Mouse (Mus musculus) liver, adult 2 months (tissue): ENCODE measurements around the gene Tmbim6. TPM values are rescaled to one million over a fixed set of nuclear protein-coding genes. Genes with fewer than 3 reads are reported as not detected.

Experiments
- DNase-seq: peaks from one replicate; pipeline ENCODE4 v3.0.0-alpha.2; 2011; ENCODE audit warnings: low read depth, low spot score; ENCODE audit errors: extremely low read depth
- H3K27ac ChIP-seq: fragments of 200-500 bp; replicated peaks from 2 replicates; pipeline ENCODE4 v1.5.1; 2012; ENCODE audit warnings: low read depth, mild to moderate bottlenecking, control low read depth, inconsistent platforms, low read length; ENCODE audit not compliant: insufficient read depth
- H3K27me3 ChIP-seq: fragments of 200-500 bp; 2 replicates; pipeline ENCODE4 v1.6.1; 2012; ENCODE audit warnings: mild to moderate bottlenecking, moderate library complexity, low read length, inconsistent platforms; ENCODE audit not compliant: control insufficient read depth, insufficient read depth
- H3K36me3 ChIP-seq: fragments of 200-500 bp; 2 replicates; pipeline ENCODE4 v1.6.1; 2012; ENCODE audit warnings: low read length, inconsistent platforms; ENCODE audit not compliant: control insufficient read depth, insufficient read depth
- H3K4me1 ChIP-seq: fragments of 200-500 bp; 2 replicates; pipeline ENCODE4 v1.6.1; 2011; ENCODE audit warnings: low read length; ENCODE audit not compliant: control insufficient read depth, insufficient read depth
- H3K4me3 ChIP-seq: fragments of 200-500 bp; 2 replicates; pipeline ENCODE4 v1.5.1; 2011; ENCODE audit warnings: low read depth, mild to moderate bottlenecking, control low read depth, low read length, moderate library complexity; ENCODE audit not compliant: insufficient read depth
- H3K79me2 ChIP-seq: fragments of 200-500 bp; 2 replicates; pipeline ENCODE4 v1.6.1; 2012; ENCODE audit warnings: inconsistent platforms, mild to moderate bottlenecking, low read length, moderate library complexity; ENCODE audit not compliant: control insufficient read depth, insufficient read depth
- H3K9ac ChIP-seq: fragments of 200-500 bp; 2 replicates; pipeline ENCODE4 v1.6.1; 2012; ENCODE audit warnings: low read depth, mild to moderate bottlenecking, control low read depth, inconsistent platforms, low read length
- CTCF ChIP-seq: fragments of 200-500 bp; IDR thresholded peaks from 2 replicates; pipeline ENCODE4 v1.5.1; 2011; ENCODE audit warnings: low read depth, low read length, control low read depth
- POLR2A ChIP-seq: fragments of 200-500 bp; IDR thresholded peaks from 2 replicates; pipeline ENCODE4 v1.6.1; 2011; ENCODE audit warnings: low read length, control low read depth; ENCODE audit not compliant: insufficient read depth; ENCODE audit errors: extremely low read depth
- WGBS: fragments of 180-500 bp; shearing (Covaris S2); methylation state at CpG from one replicate; pipeline ENCODE4 v1.1.7; 2018; 5-methylcytosine and 5-hydroxymethylcytosine counted together
- polyA plus RNA-seq: library from polyadenylated mRNA; depleted of rRNA; stranded (reverse); fragments of >200 nt; gene quantifications from 2 replicates; pipeline ENCODE4 v1.2.3, GENCODE M21; 2012
- total RNA-seq: library from RNA; depleted of rRNA; stranded (reverse); fragments of >200 nt; gene quantifications from 2 replicates; pipeline ENCODE4 v1.2.3, GENCODE M21; 2014

Gene Tmbim6
- total and polyA plus RNA-seq, 2 experiments, result 699 to 2,362 TPM

GRCm38 (mm10) chr15:99396462-99396861 lies 3.8 kb downstream of the Tmbim6 start:
- Histone ChIP-seq H3K36me3 (peaks cover 2% of the 10 kb centered on the region), H3K27ac (peak overlapping the region; percentile 86), H3K27me3 (no peaks in the 10 kb centered on the region), H3K4me3 (peak overlapping the region; percentile 71), H3K4me1 (peaks cover 37% of the 10 kb centered on the region), H3K9ac (peak overlapping the region; percentile 41), H3K79me2 (peaks cover 46% of the 10 kb centered on the region)
- DNase-seq, result no peak
- 4% methylated on average over 1 of the region's 1 CpGs for WGBS
- TF ChIP-seq CTCF, result no peak

GRCm38 (mm10) chr15:99396875-99397274 lies 4.2 kb downstream of the Tmbim6 start:
- Histone ChIP-seq H3K4me3 (peak overlapping the region; percentile 71; the same call in 1 of the 2 replicates), H3K9ac (peak overlapping the region; percentile 41), H3K27me3 (no peaks in the 10 kb centered on the region), H3K36me3 (peaks cover 3% of the 10 kb centered on the region), H3K79me2 (peaks cover 46% of the 10 kb centered on the region), H3K27ac (peak overlapping the region; percentile 86), H3K4me1 (peaks cover 34% of the 10 kb centered on the region)
- DNase-seq, result peak; percentile 99
- 3% methylated on average over 4 of the region's 4 CpGs for WGBS
- no peak for TF ChIP-seq CTCF
- no peak for TF ChIP-seq POLR2A

- H3K36me3 ChIP-seq, result peaks cover 7% of the 10 kb centered on the region
- TF ChIP-seq CTCF, result no peak
- TF ChIP-seq POLR2A, result no peak
- H3K4me1 ChIP-seq, result peaks cover 38% of the 10 kb centered on the region
- H3K4me3 ChIP-seq, result no peak overlapping the region
- no peak for DNase-seq
- H3K27ac ChIP-seq, result 0 out of 2 replicates have a peak overlapping the region, but pooled peaks have one; percentile 11
- 42% methylated on average over 2 of the region's 2 CpGs for WGBS
- peaks cover 53% of the 10 kb centered on the region for H3K79me2 ChIP-seq
- no peaks in the 10 kb centered on the region for H3K27me3 ChIP-seq
- peak overlapping the region; percentile 51; the same call in 1 of the 2 replicates for H3K9ac ChIP-seq
Measured at GRCm38 (mm10) chr15:99397622-99398021, 4.9 kb downstream of the Tmbim6 start.

GRCm38 (mm10) chr15:99399503-99400245 lies 7.0 kb downstream of the Tmbim6 start:
- WGBS, result 15% methylated on average over 15 of the region's 15 CpGs
- H3K4me1 ChIP-seq, result peaks cover 45% of the 10 kb centered on the region
- H3K4me3 ChIP-seq, result no peak overlapping the region

GRCm38 (mm10) chr15:99400602-99401001 lies 7.9 kb downstream of the Tmbim6 start:
- 39% methylated on average over 6 of the region's 6 CpGs for WGBS
- DNase-seq, result no peak
- peaks cover 33% of the 10 kb centered on the region for H3K36me3 ChIP-seq
- no peak for TF ChIP-seq POLR2A
- TF ChIP-seq CTCF, result no peak
- no peak overlapping the region for H3K4me3 ChIP-seq
- H3K4me1 ChIP-seq, result peaks cover 45% of the 10 kb centered on the region
- peaks cover 53% of the 10 kb centered on the region for H3K79me2 ChIP-seq
- H3K27ac ChIP-seq, result no peak overlapping the region
- H3K27me3 ChIP-seq, result no peaks in the 10 kb centered on the region
- 0 out of 2 replicates have a peak overlapping the region, but pooled peaks have one; percentile 12 for H3K9ac ChIP-seq

More at GRCm38 (mm10) chr15:99399503-99400245, 7.0 kb downstream of the Tmbim6 start:
- DNase-seq, result peak; percentile 79
- H3K27me3 ChIP-seq, result no peaks in the 10 kb centered on the region
- peaks cover 60% of the 10 kb centered on the region for H3K79me2 ChIP-seq
- TF ChIP-seq CTCF, result no peak
- TF ChIP-seq POLR2A, result no peak
- H3K27ac ChIP-seq, result peak overlapping the region; percentile 40
- peak overlapping the region; percentile 51 for H3K9ac ChIP-seq
- peaks cover 24% of the 10 kb centered on the region for H3K36me3 ChIP-seq

GRCm38 (mm10) chr15:99403159-99403889 lies 10.6 kb downstream of the Tmbim6 start:
- Histone ChIP-seq H3K27ac (peak overlapping the region; percentile 18), H3K4me3 (no peak overlapping the region), H3K79me2 (peaks cover 45% of the 10 kb centered on the region), H3K36me3 (peaks cover 60% of the 10 kb centered on the region), H3K27me3 (no peaks in the 10 kb centered on the region), H3K4me1 (peaks cover 36% of the 10 kb centered on the region), H3K9ac (peak overlapping the region; percentile 4)
- WGBS, result 35% methylated on average over 12 of the region's 12 CpGs
- peak; percentile 73 for DNase-seq
- TF ChIP-seq CTCF (no peak), POLR2A (no peak)
